Mouse (Mus musculus): ENCODE results near the gene Olfr655.

The Olfr655 gene

DNA sequence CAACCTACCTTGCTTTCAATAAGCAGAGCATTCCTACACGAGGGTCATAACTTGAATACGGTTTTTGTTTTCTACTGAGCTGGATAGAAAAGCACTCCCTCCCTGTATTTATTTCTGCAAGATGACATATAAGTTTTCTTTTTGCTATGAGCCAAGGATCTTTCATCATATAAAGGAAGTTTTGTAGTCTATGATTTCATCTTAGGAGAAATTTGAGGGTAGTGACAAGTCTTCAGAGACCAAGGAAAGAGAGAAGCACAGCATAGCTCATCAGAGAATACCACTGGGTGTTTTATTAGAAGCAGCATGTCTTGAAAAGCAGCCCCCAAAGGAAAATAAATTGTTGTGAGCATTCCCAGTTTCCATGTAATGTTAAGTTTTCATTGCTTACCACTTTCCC is at the start of gene Olfr655:
Olfr655 (minus strand) TSS at position 101 of the 400 bp plus-strand sequence.
- in situ Hi-C loops (cut with MboI, MseI): loop anchor here (5.0 kb wide), 3 partner anchors 99 to 234 kb away; partner anchors contain the start of gene Trim30b

DNA sequence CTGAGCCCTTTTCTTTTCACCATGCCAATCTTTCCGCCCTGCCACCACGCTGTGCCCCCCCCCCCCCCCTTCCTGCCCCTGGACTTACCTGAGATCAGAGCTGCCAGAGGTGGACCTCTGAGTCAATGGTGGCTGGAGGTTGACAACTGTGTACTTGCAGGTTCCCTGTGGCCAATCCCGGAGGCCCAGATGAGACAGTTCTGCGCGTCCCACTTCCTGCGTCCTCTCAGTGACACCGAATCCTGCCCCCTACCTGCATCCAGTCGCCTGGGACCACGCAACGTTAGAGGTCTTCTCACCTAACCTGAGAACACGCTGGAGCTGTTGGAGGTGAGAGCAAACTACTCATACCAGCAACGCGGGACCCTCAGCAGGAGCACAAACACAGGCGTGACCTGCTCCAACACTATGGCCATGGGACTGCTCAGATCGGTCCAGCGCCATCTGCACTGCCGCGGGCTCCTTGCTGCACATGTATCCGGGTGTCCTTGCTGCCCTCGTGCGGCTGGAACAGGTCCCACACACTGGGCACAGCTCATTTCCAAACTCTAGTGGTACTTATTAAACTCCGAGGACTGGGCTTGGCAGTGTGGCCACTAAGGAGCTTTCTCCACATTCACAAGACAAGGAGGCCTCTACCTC is 45.4 kb upstream of the Olfr655 start, which contains the start of gene Olfr658:
Olfr658 (minus strand) TSS at position 465 of the 642 bp plus-strand sequence.
- in situ Hi-C loops (cut with MboI, MseI): no loop called here

DNA sequence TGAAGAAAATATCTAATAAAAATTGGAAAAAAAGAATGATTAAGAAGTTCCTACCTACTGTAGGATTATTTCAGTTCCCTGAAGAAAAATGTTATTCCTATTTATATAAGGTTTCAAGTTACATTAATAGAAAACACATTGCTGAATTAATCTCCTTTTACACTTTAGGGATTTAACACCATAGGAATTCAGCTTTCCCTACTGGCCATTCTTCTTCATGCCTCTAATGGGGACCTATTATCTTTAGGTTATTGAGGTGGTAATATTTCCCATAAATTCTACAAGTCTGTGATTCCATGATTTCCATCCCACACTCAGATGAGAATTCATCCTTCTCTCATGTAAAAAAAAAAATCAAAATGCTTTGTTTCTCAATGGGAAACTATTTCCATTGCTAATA is 22.9 kb upstream of the Olfr655 start, which contains the start of gene Olfr657:
Olfr657 (plus strand) TSS at position 301 of the 400 bp plus-strand sequence.
- in situ Hi-C loops (cut with MboI, MseI): no loop called here

DNA sequence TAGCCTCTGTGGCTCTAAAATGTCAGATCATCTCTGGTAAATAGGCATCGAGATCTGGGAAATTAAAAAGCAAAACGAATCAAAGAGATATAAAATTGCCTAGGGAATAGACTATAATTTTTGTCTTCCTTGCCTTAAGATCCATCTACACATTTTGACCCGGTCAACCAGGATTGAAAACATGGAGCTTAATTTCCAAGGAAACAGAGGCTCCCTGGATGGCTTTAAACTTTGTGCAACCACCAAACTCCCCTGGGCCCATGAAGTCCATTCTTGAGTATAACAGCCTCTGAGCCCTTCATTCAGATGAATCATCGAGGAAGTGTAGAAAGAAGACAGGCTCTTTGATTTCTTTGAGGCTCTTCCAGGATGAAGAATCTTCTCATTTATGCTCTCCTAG is 12.1 kb upstream of the Olfr655 start, which contains the start of gene Olfr656:
Olfr656 (plus strand) TSS at position 301 of the 400 bp plus-strand sequence.
- in situ Hi-C loops (cut with MboI, MseI): no loop called here

DNA sequence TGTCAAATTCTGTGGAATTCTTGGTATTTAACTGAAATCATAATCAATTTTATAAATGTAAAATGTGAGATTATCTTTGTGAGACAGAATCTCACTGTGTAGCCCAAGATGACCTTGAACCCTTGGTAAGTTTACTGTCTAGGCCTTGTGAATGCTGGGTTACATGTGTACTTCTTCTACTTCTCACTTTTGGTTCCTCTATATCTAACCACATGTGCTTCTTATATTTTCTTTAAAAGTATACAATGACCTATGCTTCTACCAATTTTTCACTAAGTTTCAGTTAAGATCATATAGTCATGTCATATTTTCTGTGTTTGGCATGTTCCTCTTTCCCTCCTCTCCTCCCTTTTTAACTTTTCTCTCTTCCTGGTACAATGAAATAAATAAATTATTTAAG is 3.1 kb upstream of the Olfr655 start:
- in situ Hi-C loops (cut with MboI, MseI): loop anchor here (5.0 kb wide), 4 partner anchors 102 to 402 kb away; partner anchors contain the start of gene Trim30b

DNA sequence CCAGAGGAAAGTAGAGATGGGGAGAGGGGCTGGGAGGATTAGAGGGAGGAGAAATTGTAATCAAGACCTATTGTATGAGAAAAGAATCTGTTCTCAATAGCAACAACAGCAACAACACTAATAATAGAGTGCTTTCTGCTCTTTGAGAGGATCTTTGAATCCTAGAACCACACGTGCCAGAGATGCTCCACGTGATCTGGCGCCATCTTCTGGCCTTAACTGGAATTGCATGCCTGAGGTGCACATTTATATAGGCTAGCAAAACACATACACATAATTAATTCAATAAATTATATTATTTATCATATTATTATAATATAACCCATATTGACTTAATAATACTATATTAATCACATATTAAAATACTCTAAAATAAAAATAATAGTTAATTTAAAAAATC is 1.6 kb upstream of the Olfr655 start:
- in situ Hi-C loops (cut with MboI, MseI): loop anchor here (5.0 kb wide), 3 partner anchors 101 to 236 kb away; partner anchors contain the start of gene Trim30b

DNA sequence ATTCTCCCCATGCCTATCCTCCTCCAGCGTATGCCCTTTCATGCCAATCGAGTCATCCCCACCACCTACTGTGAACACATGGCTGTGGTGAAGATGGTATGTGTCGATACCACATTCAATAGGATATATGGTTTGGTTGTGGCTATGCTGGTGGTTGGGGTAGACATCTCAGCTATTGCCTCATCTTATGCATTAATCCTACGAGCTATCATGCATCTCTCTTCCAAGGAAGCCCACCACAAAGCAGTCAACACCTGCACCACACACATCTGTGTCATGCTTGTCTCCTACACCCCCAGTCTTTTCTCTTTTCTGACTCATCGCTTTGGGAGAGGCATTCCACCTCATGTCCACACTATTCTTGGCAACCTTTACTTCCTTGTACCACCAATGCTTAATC is 13.3 kb downstream of the Olfr655 start:
- in situ Hi-C loops (cut with MboI, MseI): no loop called here

DNA sequence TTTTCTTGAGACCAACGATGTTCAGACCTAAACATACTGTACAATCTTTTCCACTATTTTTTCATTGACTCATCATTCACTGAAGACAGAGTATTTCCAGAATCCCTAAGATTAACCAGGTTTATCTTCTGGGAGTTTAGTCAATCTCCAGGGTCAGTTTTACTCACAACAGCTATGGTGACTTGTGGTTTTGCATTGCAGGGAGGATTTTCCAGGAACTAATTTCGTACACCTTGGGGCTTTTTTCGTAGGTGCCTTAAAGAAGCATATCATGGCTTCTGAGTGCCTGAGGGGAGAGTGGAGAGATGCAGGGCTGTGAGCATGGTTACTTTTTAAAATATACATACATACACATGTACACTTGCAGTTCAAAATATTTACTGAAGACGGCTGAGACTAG is 14.9 kb downstream of the Olfr655 start, which contains the start of gene Olfr654:
Olfr654 (plus strand) TSS at position 301 of the 400 bp plus-strand sequence.
- in situ Hi-C loops (cut with MboI, MseI): no loop called here

DNA sequence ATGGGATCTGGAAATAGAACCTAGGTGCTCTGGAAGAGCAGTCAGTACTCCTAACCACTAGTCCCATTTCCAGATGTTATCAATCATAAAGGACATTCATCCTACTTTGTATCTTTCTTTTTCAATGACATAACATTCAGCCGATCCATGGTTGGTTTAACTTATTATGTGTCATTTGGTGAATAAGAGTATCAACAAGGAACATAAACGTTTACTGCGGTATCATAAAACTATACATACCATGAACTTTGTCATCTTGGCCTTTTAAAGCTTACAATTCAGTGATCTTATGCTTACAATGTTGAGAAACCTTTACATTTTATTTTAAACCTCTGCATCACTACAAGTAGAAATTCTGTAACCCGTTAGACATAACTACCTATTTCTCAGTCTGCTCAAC is 20.1 kb downstream of the Olfr655 start:
- in situ Hi-C loops (cut with MboI, MseI): no loop called here

DNA sequence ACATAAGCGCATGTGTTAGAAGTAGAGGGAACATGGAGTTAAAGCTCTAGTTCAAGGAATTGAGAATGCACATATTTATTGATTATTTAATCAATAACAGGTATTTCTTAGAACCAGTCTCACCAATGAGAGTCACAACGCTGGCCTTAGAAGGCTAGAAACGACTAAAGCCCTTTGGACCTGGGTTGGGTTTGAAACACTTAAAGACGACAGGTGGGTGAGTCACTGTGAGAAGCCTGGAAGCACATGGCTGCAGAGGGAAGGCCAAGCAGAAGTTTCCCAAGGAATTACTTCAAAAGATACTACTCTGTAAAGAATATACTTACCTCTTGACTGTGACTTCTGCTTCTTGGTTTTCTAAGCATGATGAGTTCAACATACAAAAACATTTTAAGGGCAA is 20.7 kb downstream of the Olfr655 start:
- in situ Hi-C loops (cut with MboI, MseI): no loop called here

DNA sequence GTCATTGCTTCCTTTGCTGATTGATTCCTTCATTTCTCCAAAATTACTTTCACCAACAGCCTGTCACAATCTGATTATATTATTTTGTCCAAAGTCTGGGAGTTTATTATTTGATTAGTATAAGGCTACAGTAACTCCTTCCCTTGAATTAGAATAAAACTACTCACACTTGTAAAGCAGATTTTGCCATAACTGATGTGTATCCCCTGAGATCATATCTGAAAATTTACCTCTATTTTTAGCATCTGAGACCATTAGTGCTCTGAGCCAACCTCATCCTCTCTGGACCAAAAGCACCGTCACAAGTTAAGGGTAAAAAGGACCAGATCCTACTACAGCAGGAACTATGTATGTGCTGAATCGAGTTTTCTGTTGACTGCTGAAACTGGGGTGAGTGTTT is 24.6 kb downstream of the Olfr655 start, which contains the start of gene Olfr653:
Olfr653 (plus strand) TSS at position 301 of the 400 bp plus-strand sequence.
- in situ Hi-C loops (cut with MboI, MseI): no loop called here

DNA sequence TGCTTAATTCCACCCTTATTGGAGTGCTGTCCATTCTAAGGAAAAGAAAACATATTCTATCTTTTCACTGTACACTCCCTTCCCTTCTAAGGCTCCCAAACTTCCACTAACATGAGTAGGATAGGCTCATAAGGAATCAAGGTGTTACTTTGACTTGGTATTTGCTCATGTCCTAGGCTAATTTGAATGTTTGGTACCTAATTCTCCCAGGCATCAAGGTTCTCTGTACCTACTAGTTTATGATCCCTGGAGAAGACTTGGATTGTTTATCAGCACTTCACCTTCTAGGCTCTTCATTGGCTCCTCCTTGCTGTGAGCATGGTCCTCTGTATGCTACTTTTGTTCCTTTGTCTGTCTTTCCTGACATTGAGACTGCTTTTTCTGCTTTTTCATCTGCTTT is 41.0 kb downstream of the Olfr655 start, which contains the start of gene Olfr652:
Olfr652 (plus strand) TSS at position 301 of the 400 bp plus-strand sequence.
- in situ Hi-C loops (cut with MboI, MseI): no loop called here

DNA sequence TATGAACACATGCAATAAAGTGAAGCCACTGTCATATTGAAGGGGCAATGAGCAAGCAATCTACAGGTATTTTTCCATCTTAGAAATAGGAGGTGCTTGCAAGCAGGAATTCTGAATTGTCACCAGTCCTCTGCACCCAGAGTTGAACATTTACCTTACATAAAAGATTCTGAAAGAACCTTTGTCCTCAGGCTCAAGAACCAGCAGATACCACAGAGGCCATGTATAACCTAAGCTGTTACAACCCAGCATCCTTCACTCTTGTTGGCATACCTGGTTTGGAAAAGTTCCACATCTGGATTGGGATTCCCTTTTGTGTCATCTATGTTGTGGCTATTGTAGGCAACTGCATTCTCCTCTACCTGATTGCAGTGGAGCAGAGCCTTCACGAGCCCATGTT is 48.9 kb downstream of the Olfr655 start:
- in situ Hi-C loops (cut with MboI, MseI): no loop called here

DNA sequence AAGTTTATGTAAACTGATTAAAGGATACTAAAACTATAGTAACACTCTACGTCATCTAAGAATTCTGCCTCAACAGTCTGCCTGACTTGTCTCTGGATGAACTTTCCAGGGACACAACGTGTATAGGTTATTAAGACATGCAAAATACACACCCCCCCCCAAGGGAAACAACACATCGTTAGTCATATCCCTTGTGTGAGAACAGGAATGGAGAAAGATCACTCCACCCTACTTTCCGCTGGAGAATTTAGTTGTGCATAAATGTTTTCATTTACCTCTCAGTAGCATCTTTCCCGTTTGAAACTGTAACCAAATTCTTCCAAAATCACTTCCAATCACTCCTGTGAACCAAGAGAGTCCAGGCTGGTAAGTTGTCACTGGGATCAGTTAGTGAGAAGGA is 51.7 kb downstream of the Olfr655 start, which contains the start of gene Olfr651:
Olfr651 (plus strand) TSS at position 301 of the 400 bp plus-strand sequence.
- in situ Hi-C loops (cut with MboI, MseI): no loop called here
